Mouse (Mus musculus) frontal cortex, postnatal 25 days (tissue): Measurements from ENCODE around the gene Pla2g4d.
"Not testable (repeated sequence)": the region's sequence is repeated elsewhere in the genome, so short reads cannot be mapped to it uniquely, and the experiment has no call there.

Experiments used
- DNase-seq, 2 experiments: peaks; one replicate each; pipeline ENCODE4 v3.0.0; 2022; ENCODE audit warnings: low spot score in 2 of 2

Gene Pla2g4d

DNA sequence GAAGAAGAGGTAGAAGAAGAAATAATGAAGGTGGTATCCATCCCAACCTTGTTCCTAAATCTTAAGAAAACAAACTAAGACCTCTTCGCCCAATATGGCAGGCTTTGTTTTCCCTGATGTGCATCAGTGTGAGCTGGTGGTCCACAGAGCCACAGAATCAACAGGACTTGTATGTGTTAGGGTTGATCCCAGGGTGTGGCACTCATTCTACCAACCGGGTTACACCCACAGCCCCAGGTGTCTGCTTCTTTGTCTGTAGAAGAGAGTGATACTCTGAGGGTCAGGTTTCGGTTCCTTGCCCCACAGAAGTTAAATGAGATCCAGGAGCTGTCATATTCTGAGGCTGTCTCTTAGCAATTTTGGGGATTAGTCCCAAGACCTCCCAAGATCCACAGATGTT is 27.7 kb downstream of the Pla2g4d start:
- DNase-seq, result no peak

DNA sequence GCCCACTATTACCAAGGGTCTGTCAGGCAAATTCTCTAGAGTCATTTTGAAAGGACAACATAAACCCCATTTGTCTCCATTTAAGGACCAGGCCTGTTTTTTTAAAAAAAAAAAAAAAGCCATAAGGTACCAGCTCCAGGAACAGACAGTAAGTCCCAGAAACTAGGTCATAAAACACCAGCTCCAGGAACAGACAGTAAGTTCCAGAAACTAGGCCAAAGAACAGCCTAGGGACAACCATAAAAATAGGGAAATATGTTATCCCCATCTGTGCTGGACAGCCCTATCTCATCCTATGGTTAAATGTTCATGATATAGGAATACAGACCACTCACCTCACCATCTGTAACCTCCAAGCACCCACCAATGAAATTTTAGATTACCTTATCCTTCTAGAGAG is 32.7 kb downstream of the Pla2g4d start:
- no peak for DNase-seq

DNA sequence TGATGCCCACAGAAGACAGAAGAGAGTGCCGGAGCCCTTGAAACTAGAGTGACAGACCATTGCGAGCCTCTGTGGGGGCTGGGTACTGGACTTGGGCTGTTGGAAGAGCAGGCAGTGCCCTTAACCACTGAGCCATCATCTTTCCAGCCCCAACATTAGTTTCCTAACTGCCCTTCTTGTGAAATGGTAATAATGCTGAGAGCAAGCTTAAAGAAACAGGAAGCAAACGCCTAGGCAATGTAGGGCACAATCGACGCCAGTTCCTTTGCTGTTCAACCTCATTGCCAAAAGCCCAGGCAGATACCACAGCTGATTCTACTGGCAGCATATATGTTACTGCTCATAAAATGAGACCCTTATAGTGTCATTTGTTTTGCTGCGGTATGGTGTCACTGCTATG is 36.4 kb downstream of the Pla2g4d start:
- DNase-seq, result no peak

DNA sequence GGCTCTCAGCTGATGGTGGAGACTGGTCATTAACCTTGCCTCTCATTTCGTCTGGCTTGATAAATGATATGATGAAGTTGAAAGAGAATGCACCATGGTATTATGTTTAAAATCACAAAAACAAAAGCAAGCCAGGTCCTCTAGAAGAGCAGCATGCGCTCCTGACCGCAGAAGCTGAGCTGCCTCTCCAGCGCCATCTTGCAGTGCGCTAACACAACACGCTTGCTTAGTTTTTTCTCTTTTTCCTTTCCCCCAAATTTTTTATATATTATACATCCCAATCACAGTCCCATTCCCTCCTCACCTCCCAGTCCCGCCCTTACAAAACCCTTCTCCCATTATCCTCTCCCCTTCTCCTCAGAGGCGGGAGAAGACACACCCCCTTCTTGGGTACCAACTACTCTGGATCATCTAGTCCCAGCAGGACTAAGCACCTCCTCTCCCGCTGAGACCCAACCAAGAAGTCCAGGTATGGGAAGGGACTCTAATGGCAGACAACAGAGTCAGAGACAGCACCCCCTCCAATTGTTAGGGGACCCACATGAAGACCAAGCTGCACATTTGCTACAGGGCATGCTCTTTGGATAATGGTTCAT is 43.5 kb downstream of the Pla2g4d start:
- no peak for DNase-seq

DNA sequence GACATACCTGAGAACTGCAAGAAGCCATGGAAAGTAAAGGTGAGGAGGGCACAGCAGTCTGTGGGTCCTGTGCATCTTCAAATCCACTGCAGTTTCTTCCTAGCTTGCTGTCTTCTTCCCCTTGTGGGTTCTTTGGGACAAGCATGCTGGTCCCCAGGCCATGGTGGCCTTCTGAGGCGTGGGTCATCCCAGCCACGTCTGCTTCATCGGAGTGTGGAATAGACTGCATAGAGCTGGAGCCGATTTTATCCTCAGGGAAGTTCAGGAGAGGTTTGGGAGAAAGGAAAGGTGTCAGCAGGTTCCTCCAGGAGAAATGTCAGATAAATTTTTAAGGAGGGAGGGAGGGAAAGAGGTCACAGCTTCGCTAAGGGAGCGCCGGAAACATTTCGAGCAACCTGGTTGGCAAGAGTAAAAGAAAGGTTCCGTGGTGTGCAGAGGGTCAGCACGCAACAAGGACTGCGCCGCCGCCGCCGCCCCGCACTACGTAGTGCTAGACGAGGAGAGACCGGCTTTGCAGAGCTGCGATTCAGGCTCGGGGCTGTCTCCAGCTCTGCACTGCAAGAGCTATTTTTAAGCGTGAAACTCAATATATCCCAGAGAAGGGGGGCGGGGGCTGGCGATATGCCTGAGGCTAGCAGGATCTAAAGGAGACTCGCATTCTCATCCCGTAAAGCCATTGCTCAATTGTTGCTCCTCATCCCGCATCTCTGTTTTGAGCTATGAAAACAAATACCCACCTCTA is 44.1 kb downstream of the Pla2g4d start, which contains the start of gene Pla2g4e:
TSS of gene Pla2g4e (minus strand) at position 657 of the 742 bp plus-strand sequence.
- peak in 1 of 2 experiments; percentile 13 for DNase-seq

DNA sequence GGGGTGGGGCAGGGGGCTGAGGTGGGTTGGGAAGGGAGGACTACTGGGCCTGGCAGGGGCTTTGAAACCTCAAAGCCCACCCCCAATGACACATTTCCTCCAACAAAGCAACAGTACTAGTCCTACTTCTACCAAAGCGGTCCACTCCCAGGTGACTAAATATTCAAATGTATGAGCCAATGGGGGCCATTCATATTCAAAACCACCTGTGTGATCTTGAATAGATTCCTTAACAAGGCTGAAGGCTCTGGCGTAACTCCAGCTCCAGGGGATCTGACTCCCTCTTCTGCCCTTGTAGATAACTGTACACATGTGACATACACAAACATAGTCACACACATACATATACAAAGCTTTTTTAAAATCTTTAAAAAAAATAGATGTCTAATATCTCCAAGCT is 45.0 kb downstream of the Pla2g4d start:
- DNase-seq, result no peak

DNA sequence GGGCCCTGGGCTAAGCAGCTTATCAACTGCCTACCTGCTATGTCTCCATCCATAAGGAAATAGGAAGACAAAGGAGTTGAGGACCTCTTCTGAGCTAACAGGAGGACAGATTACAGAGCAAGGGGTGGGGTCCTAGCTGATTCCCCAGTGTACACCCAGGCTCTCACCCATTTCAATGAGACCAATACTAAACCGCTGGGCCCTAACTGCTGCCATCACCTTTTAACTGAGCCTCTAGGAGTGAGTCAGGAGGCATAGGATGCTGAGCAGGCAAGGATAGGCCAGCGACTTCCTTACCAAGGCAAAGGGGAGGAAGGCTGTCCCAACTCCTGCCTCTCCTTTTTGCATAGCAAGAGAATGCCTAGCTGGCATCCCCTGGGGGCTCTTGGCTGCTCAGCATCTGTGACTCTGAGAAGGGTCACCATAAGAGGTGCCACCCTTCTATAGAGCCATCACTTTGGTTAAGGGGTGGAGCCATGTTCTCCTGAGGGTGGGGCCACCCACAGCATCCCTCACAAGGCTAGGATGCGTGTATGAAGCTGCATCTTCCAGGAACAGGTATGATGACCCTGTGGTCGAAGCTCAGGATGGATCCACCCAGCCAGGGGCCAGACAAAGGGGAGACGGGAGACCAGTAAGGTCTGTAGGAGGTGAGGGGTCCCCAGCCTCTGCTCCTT is 46.1 kb downstream of the Pla2g4d start:
- no peak for DNase-seq

DNA sequence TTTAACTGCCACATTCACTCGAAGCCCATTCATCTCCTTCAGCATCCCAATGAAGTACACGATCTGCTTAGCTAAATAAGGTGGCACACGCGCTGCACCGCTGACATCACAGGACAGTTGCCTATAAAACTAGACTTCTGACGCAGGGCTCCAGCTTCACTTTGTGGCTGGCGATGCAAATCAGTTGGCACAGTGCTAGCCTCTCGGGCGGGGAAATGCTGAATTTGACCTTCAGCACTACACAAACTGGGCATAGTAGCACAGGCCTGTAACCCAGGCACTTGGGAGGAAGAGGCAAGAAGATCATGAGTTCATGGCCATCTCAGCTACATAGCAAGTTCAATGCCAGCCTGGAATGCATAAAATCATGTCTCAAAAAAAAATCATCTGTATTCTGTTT is 50.3 kb downstream of the Pla2g4d start:
- not testable (repeated sequence) for DNase-seq

DNA sequence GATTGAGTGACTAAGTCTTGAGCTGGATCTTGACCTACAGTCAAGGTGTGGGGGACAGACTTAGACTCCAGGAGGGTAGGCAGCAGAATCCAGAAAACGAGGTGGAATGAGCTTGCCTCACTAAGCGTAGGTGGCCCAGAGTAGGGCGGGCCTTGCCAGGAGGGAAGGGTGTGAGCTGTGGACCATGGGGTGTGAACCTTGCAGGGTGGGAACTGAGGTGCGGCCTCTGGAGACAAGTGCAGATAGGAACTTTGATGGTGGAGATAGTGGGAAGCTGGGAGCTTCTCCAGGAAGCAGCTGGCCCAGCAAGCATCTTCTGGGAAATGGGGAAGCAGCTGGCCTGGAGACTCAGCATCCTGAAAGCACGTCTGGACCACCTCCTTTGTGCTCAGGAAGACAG is 51.2 kb downstream of the Pla2g4d start:
- DNase-seq, result no peak

DNA sequence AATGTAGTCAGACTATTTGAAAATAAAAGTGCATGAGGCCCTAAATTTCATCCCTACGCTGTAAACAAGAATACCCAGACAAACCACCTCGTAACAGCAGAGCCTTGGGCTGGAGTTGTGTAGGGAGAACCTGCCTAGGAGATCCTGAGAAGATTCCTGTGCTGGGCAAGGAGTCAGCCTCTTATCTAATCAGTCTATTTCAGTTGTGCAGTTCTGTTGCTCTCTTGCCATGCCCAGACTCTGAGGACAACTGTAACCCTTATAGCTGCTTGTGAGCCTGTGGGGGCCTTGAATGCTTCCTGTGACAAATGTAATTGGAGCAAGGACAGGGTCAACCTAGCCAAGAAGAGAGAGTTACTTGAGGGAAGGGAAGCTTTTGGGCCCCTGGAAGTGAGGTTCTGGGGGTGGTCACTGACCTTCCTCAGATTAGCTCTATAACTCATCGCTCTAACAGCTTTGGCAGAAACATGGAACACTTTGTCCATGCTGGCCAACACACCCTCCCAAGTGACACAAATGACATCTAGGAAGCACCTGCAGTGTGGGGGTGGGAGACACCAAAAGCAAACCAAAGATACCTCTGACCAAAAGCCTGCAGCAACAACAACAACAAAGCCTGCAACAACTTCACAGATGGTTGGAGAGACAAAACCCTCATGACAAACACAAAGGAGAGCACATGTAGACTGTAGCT is 52.9 kb downstream of the Pla2g4d start:
- no peak for DNase-seq

DNA sequence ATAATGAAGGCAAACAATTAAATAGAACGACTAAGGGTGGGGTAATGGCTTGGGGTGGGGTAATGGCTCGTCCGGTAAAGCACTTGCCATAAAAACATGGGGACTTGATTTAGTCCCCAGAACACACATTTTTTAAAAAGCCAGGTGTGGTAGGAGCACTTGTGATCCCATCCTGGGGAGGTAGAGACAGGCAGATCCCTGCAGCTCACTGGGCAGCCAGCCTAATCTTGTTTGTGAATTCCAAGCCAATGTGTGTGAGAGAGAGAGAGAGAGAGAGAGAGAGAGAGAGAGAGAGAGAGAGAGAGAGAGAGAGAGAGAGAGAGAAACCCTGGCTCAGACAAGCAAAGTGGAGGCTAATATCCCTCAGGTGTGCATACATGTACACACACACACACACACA is 53.6 kb downstream of the Pla2g4d start:
- DNase-seq, result no peak

DNA sequence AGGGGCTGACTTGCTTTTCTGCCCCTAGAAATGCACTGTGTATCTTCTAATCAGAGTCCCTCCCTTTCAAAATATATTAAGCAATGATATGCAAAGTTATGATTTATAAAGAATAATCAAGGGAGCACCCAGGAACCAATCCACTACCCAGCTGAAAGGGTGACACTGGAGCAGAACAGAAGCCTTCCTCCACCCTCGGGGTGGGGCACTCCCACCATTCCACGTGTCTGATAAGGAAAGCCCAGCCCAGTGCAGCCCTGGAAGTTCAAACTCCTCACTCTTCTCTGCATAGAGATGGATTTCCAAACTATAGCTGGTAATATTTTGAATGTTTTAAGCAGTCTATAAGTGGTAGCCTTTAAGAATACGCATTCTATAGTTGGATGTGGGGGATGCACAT is 57.4 kb downstream of the Pla2g4d start:
- no peak for DNase-seq
